Mouse (Mus musculus) spleen, postnatal 0 days (tissue): Measurements from ENCODE around the gene 1700013F07Rik. TPM values are rescaled to one million over a fixed set of nuclear protein-coding genes. Genes with fewer than 3 reads are reported as not detected.

Experiments used
- polyA plus RNA-seq: library from polyadenylated mRNA; unstranded; fragments of >200 nt; fragmentation: Nextera tagmentation; extraction: Ambion mirVana; gene quantifications from 2 replicates; pipeline ENCODE4 v1.2.1, GENCODE M21; 2015

Gene 1700013F07Rik
- polyA plus RNA-seq: not detected in 2 replicates

DNA sequence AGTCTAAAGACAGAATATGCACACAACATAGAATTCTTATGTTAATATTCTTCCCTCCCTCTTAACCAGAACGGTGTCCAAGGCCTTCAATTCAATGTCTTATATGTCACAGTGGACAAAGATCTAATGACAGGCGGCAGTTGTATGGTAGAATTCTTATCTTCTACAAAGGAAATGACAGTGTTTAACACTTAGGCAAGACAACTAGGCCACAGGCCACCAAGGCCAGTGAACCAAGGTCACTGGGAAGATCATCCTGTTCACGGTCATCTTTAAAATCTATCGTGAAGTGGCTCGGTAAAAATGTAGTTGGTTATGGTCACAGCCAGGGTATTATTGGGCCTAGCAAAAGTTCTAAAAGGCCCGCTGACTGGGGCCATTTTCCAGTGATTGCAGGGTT, at the start of gene 1700013F07Rik:
Gene 1700013F07Rik, plus strand, starts transcription at position 200 of the 400 bp plus-strand sequence.

DNA sequence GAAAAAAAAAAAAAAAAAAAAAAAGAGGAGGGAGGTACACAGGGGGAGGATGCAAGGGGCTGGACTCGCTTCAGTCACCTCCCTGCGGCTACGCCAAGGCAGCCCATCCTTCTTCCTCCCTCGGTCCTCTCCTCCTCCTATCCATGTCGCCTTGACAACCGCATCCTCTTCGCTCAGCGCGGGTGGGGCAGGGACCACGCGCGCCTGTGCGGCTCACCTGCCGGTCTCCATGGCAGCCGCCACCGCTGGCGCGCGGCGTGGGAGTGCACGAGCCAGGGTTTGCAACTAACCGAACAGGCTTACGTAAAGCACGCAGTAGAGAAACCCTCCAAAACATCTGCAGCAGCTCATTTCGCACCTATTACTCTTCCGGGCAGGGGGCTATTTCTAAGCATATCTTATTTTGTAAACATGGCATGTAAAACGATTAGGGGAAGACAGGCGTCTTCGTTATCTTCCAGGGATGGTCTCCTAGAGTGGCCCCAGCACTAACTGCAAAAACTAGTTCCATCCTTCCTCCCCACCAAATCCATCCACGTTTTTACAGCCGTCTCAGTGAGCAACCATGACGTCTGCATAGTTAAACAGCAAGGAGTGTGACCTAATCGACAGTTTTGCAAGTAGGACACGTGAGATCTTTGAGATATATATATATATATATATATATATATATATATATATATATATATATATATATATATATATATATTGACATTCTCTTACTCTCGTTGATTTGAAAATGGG, 2.7 kb downstream of the 1700013F07Rik start, which contains the start of gene 5330417C22Rik:
Gene 5330417C22Rik, minus strand, starts transcription at position 20 of the 744 bp plus-strand sequence.

DNA sequence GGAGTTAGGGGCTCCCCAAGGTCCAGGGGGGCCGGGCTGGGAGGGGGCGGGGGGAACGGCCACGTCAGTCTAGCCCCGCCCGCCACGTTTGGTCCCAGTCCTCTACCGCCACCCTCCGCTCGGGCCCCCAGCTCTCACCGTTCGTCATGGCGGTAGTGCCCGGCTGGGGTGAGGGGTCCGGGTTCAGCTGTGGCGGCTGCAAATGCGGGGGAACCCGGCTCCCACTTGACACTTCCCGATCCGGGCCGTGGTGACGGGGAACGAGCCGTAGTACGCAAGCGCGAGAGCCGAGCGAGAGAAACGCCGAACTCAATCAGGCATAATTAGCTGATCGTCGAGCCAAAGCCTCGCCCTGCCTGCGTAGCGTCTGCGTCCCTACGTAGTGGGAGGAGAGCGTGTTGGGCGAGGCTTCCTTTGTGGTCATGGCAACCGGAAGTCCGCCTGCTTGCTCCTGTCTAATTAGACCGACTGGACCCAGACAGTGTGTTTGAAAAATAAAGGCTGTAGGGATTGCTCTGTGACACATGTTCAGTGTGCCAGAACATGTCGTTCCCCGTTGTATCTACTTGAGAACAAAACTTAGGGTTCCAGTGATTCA, 28.3 kb downstream of the 1700013F07Rik start, which contains the start of gene Tmem167b:
Gene Tmem167b, minus strand, starts transcription at position 334 of the 598 bp plus-strand sequence.

DNA sequence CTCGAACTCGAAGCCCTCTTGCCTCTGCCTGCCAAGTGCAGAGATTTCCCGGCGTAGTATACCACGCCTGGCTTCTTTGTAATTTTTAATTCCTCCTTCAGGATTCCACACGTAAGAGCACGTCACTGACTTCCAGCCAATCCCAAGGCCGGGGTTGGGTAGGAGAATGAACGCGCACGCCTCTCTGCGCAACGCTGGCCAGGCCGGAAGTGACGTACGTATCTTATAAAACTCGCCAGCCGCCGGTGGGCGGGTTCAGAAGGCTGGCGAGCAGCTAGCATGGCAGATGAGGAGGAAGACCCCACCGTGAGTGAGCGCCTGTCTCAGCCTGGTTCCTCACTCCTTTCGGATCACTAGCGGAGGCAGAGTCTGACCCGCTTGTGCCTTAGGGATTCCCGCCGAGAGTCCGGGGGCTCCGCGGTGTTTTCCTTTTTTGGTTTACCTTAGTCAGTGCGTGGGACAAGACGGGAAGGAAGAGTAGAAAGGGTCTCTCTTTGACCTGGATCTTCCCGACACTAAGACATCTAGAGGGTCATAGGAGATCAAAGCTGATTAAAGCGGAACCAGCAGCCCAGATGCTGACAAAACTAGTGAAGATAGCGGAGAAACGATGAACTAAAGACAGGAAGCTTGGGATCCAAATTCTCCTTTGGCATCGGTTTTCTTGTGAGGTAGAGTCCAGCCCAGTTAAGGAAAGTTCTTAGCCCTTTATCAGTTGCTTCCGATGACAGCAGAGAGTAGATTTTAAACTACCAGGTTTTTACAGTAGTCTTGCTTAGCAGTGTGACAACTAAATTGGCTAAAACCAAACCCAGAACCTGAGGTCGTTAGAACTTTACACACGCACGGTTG, 37.7 kb downstream of the 1700013F07Rik start, which contains the start of gene Taf13:
Gene Taf13, plus strand, starts transcription at position 256 of the 852 bp plus-strand sequence.

DNA sequence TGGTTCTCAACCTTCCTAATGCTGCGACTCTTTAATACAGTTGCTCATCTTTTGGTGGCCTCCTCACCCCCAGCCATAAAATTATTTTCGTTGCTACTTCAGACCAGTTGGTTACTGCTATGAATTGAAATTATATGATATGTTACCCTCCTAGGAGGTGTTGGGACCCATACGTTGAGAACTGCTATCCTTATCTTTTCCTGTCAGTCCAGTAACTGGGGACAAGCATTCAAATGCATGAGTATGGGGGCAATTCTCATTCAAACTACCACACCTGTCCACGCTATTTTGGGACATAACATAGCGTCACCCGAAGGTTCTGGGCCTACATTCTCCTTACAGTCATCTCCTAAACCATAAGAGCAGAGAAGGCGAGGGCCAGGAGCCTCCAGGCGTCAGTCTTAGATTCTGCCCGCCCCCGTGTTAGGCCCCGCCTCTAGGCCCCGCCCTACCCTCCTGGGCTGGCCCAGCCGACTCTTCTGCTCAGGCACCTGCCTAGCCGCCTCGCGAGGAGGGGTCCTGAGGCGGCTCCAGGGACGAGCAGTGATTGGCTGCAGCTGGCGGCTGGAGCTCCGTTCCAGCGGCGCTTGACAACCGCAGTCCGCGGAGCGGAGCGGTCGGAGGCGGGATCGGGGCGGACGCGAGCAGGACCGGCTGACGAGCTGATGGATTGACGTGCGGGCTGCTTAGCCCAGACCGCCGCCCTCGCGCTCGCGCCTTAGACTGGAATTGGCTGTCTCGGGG, 57.0 kb downstream of the 1700013F07Rik start, which contains the start of gene Wdr47:
Gene Wdr47, plus strand, starts transcription at position 494 of the 744 bp plus-strand sequence.

Other genes with a start within 250 kb of the 1700013F07Rik start
- not detected in 2 replicates for gene Mybphl, start 169.2 kb upstream of the 1700013F07Rik start, polyA plus RNA-seq
- 17.4 and 18.8 TPM in 2 replicates for gene Psrc1, start 150.3 kb upstream of the 1700013F07Rik start, polyA plus RNA-seq
- 0.20 and 0.57 TPM in 2 replicates for gene Celsr2, start 118.6 kb upstream of the 1700013F07Rik start, polyA plus RNA-seq
- gene Sars, start 88.9 kb upstream of the 1700013F07Rik start, polyA plus RNA-seq: 71.7 and 74.3 TPM in 2 replicates
- 0.33 and 0.75 TPM in 2 replicates for gene 5330417C22Rik, start 2.4 kb downstream of the 1700013F07Rik start, polyA plus RNA-seq
- 17.0 and 19.3 TPM in 2 replicates for gene Tmem167b, start 28.3 kb downstream of the 1700013F07Rik start, polyA plus RNA-seq
- 15.7 and 17.6 TPM in 2 replicates for gene Taf13, start 37.5 kb downstream of the 1700013F07Rik start, polyA plus RNA-seq
- gene Wdr47, start 57.1 kb downstream of the 1700013F07Rik start, polyA plus RNA-seq: 2.7 and 3.5 TPM in 2 replicates
- gene Clcc1, start 119.8 kb downstream of the 1700013F07Rik start, polyA plus RNA-seq: 52.5 and 52.8 TPM in 2 replicates
- 42.9 and 47.5 TPM in 2 replicates for gene Gpsm2, start 188.2 kb downstream of the 1700013F07Rik start, polyA plus RNA-seq
- 0.40 and 0.59 TPM in 2 replicates for gene Aknad1, start 205.5 kb downstream of the 1700013F07Rik start, polyA plus RNA-seq